Mouse (Mus musculus) spleen, adult 2 months (tissue): ENCODE data around the gene 4930432M17Rik.

ENCODE experiments used
- CTCF ChIP-seq: fragments of 200-500 bp; IDR thresholded peaks from 2 replicates; pipeline ENCODE4 v1.5.1; 2011; ENCODE audit warnings: mild to moderate bottlenecking, inconsistent platforms; ENCODE audit not compliant: insufficient read depth, insufficient read length, insufficient replicate concordance; ENCODE audit errors: extremely low read depth
- POLR2A ChIP-seq: fragments of 200-500 bp; IDR thresholded peaks from 2 replicates; pipeline ENCODE4 v1.6.1; 2011; ENCODE audit warnings: low read depth, low read length, inconsistent platforms

DNA sequence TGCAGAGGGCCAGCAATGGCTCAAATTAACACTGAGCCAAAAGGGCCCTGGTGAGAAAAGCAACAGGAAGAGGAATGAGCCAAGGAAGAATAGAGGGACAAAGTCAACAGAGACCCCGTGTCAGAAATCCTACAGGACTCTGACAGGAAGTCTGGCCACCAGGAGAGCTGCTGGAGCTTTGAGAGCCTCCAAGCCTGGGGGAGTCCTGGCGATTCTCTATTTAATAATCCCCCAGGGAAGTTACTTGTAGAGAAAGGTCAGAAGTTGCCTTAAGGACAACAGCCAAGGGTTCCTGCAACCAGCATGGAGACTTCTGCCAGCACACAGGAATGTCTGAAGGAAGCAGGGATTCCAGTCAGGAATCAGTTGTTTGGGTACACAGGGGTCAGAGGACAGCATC lies 30.0 kb upstream of the 4930432M17Rik start:
- no peak for TF ChIP-seq POLR2A
- no peak for TF ChIP-seq CTCF
